Mouse (Mus musculus): ENCODE results near the gene Psma6.

Psma6 gene

GRCm38 (mm10) chr12:55463087-55463486 is 79.1 kb downstream of the Psma6 start:
- DNase-seq (ENCODE audit: extremely low read depth, low read depth, low spot score), result no peak

GRCm38 (mm10) chr12:55463992-55464845 is 80.2 kb downstream of the Psma6 start:
- DNase-seq (ENCODE audit: extremely low read depth, low read depth, low spot score), result no peak

- no peak for DNase-seq (ENCODE audit: extremely low read depth, low read depth, low spot score)
Measured at GRCm38 (mm10) chr12:55464846-55465361, 80.9 kb downstream of the Psma6 start.

- no peak for DNase-seq (ENCODE audit: extremely low read depth, low read depth, low spot score)
Measured at GRCm38 (mm10) chr12:55465401-55465983, 81.5 kb downstream of the Psma6 start.

- no peak for DNase-seq (ENCODE audit: extremely low read depth, low read depth, low spot score)
Measured at GRCm38 (mm10) chr12:55466088-55466701, 82.2 kb downstream of the Psma6 start.

- no peak for DNase-seq (ENCODE audit: extremely low read depth, low read depth, low spot score)
Measured at GRCm38 (mm10) chr12:55466816-55467215, 82.8 kb downstream of the Psma6 start.

GRCm38 (mm10) chr12:55467331-55468180 is 83.5 kb downstream of the Psma6 start:
- no peak for DNase-seq (ENCODE audit: extremely low read depth, low read depth, low spot score)
